Mouse (Mus musculus) cerebellum, adult 18-20 months (tissue): ENCODE results near the gene Vwa5b1.

ENCODE experiments used
- DNase-seq, 2 experiments: peaks; one replicate each; pipeline ENCODE4 v3.0.0; 2021

Gene Vwa5b1

GRCm38 (mm10) chr4:138524769-138525168, 110.9 kb downstream of the Vwa5b1 start:
- peak in 1 of 2 experiments; percentile 18 for DNase-seq

- DNase-seq, result no peak
Observed at GRCm38 (mm10) chr4:138523775-138524174, 111.9 kb downstream of the Vwa5b1 start.

GRCm38 (mm10) chr4:138522296-138522695, 113.4 kb downstream of the Vwa5b1 start:
- peak; percentile 16 to 28 for DNase-seq

- DNase-seq, result no peak
Observed at GRCm38 (mm10) chr4:138517153-138517789, 118.4 kb downstream of the Vwa5b1 start.

GRCm38 (mm10) chr4:138516448-138516847, 119.2 kb downstream of the Vwa5b1 start:
- no peak for DNase-seq
